Mouse (Mus musculus) megakaryocyte, embryonic 14.5 days (primary cell): Measurements from ENCODE around the gene Trmt1l.

Experiments used
- FLI1 ChIP-seq: IDR thresholded peaks from 2 replicates; pipeline ENCODE4 v1.6.1; 2012; ENCODE audit warnings: low read length, inconsistent platforms, mixed read lengths
- GATA1 ChIP-seq: IDR thresholded peaks from 3 replicates; pipeline ENCODE4 v1.6.1; 2012; ENCODE audit warnings: mixed read lengths, low read length, inconsistent platforms, borderline replicate concordance

- TF ChIP-seq GATA1 (no peak), FLI1 (no peak)
Observed at GRCm38 (mm10) chr1:151497028-151497427, 68.7 kb downstream of the Trmt1l start.
